Comparison of ENCODE assay signal across 10 mouse cellular contexts in genomic region chr12:105038918-105039317, GRCm38 (mm10). TPM values are rescaled to one million over a fixed set of nuclear protein-coding genes. Genes with fewer than 3 reads are reported as not detected.
DNase-seq lines count a peak whose midpoint lies in the region; ATAC-seq lines count a peak whose summit lies in the region.
"Had no signal": no experiment of that assay in that cellular context is flagged by ENCODE, and none has a peak within 500 bp of the region (broad histone marks: within the 10 kb centered on the region; RNA-seq: fewer than 3 reads in every experiment).

No protein-coding gene starts in this region.

- H3K27me3 ChIP-seq in kidney, embryonic 15.5 days = no peaks in the 10 kb centered on the region
- no peaks in the 10 kb centered on the region for H3K27me3 ChIP-seq in liver, embryonic 13.5 days
- no peaks in the 10 kb centered on the region for H3K27me3 ChIP-seq in stomach, embryonic 16.5 days (ENCODE audit: control insufficient read depth, insufficient read depth, low read length)

- DNase-seq in kidney, adult 9 months = no peak
- peak; percentile 86 for DNase-seq in liver, embryonic 13.5 days
- DNase-seq in embryo, embryonic 11 days = no peak
- no peak for DNase-seq in left cerebral cortex, adult 9 months (ENCODE audit: low spot score in 2 of 2)
- DNase-seq: kidney, adult 18-20 months; layer of hippocampus, postnatal 36 days; lung, postnatal 14 days had no signal

- WGBS in kidney, embryonic 15.5 days = 65% methylated on average over 7 of the region's 7 CpGs
- 8% methylated on average over 7 of the region's 7 CpGs for WGBS in liver, embryonic 13.5 days (ENCODE audit: insufficient replicate concordance)
- 51% methylated on average over 7 of the region's 7 CpGs for WGBS in stomach, embryonic 16.5 days

- H3K9ac ChIP-seq in kidney, embryonic 15.5 days = no peak overlapping the region
- H3K9ac ChIP-seq in liver, embryonic 13.5 days = peak overlapping the region; percentile 100
- no peak overlapping the region for H3K9ac ChIP-seq in stomach, embryonic 16.5 days (ENCODE audit: low read length)

- H3K4me2 ChIP-seq in kidney, embryonic 15.5 days = no peak overlapping the region
- peak overlapping the region; percentile 91 for H3K4me2 ChIP-seq in liver, embryonic 13.5 days
- H3K4me2 ChIP-seq in stomach, embryonic 16.5 days (ENCODE audit: low read depth, low read length) = 0 out of 2 replicates have a peak overlapping the region, but pooled peaks have one; percentile 5

- peaks cover 40% of the 10 kb centered on the region for H3K36me3 ChIP-seq in kidney, embryonic 15.5 days
- H3K36me3 ChIP-seq in liver, embryonic 13.5 days = peaks cover 89% of the 10 kb centered on the region
- peaks cover 5% of the 10 kb centered on the region for H3K36me3 ChIP-seq in stomach, embryonic 16.5 days (ENCODE audit: control insufficient read depth, insufficient read depth, low read length)

- no peaks in the 10 kb centered on the region for H3K9me3 ChIP-seq in kidney, embryonic 15.5 days (replicated peaks)
- H3K9me3 ChIP-seq in liver, embryonic 13.5 days (replicated peaks) = no peaks in the 10 kb centered on the region
- H3K9me3 ChIP-seq in stomach, embryonic 16.5 days (replicated peaks; ENCODE audit: control insufficient read depth, low read length) = no peaks in the 10 kb centered on the region

- no peak overlapping the region for H3K27ac ChIP-seq in kidney, embryonic 15.5 days
- peak overlapping the region; percentile 99 for H3K27ac ChIP-seq in liver, embryonic 13.5 days
- H3K27ac ChIP-seq in stomach, embryonic 16.5 days (ENCODE audit: low read length) = 0 out of 2 replicates have a peak overlapping the region, but pooled peaks have one; percentile 25

- H3K4me3 ChIP-seq in kidney, embryonic 15.5 days (replicated peaks) = no peak overlapping the region
- H3K4me3 ChIP-seq in liver, embryonic 13.5 days (replicated peaks) = peak overlapping the region; percentile 95
- no peak overlapping the region for H3K4me3 ChIP-seq in stomach, embryonic 16.5 days (replicated peaks; ENCODE audit: low read length)

- H3K4me1 ChIP-seq in kidney, embryonic 15.5 days = peaks cover 39% of the 10 kb centered on the region
- H3K4me1 ChIP-seq in liver, embryonic 13.5 days (replicated peaks) = peaks cover 86% of the 10 kb centered on the region
- H3K4me1 ChIP-seq in stomach, embryonic 16.5 days (ENCODE audit: control insufficient read depth, insufficient read depth, low read length) = peaks cover 28% of the 10 kb centered on the region

- peak; percentile 81 for ATAC-seq in kidney, embryonic 15.5 days (replicated peaks; ENCODE audit: low FRiP score)
- peak; percentile 65 for ATAC-seq in erythroblast, adult 5-6 weeks (replicated peaks; ENCODE audit: low FRiP score, poor library complexity, severe bottlenecking)
- peak; percentile 89 for ATAC-seq in liver, embryonic 13.5 days (ENCODE audit: low read depth)
- ATAC-seq in stomach, embryonic 16.5 days (ENCODE audit: insufficient read depth, low FRiP score) = peak; percentile 65

RNA-seq across cellular contexts. Expression of gene Glrx5, which starts 6.4 kb away (rescaled TPM):
- 159 and 184 TPM in 2 replicates for polyA plus RNA-seq in kidney, embryonic 15.5 days (2015; fragmentation: Nextera tagmentation; extraction: Ambion mirVana)
- 170 and 188 TPM in 2 replicates for total RNA-seq in erythroblast, adult 5-6 weeks (2015; ENCODE audit: low replicate concordance)
- 146 and 233 TPM in 2 replicates for total RNA-seq in erythroblast, adult 5-6 weeks (2017; ENCODE audit: low replicate concordance)
- polyA plus RNA-seq in liver, embryonic 13.5 days (2015; fragmentation: Nextera tagmentation; extraction: Ambion mirVana) = 591 and 653 TPM in 2 replicates
- polyA plus RNA-seq in stomach, embryonic 16.5 days (2015; fragmentation: Nextera tagmentation; extraction: Ambion mirVana) = 121 and 150 TPM in 2 replicates

RNA-seq across cellular contexts. Expression of gene Syne3, which starts 29.3 kb away (rescaled TPM):
- 0.82 TPM in 2 replicates for polyA plus RNA-seq in kidney, embryonic 15.5 days (2015; fragmentation: Nextera tagmentation; extraction: Ambion mirVana)
- 4.8 and 5.6 TPM in 2 replicates for total RNA-seq in erythroblast, adult 5-6 weeks (2015; ENCODE audit: low replicate concordance)
- total RNA-seq in erythroblast, adult 5-6 weeks (2017; ENCODE audit: low replicate concordance) = 10.3 and 14.8 TPM in 2 replicates
- 2.0 TPM in 2 replicates for polyA plus RNA-seq in liver, embryonic 13.5 days (2015; fragmentation: Nextera tagmentation; extraction: Ambion mirVana)
- polyA plus RNA-seq in stomach, embryonic 16.5 days (2015; fragmentation: Nextera tagmentation; extraction: Ambion mirVana) = 0.55 and 0.81 TPM in 2 replicates
